Mouse (Mus musculus) erythroblast, embryonic 14.5 days (primary cell): ENCODE data around the gene Grip2. TPM values are rescaled to one million over a fixed set of nuclear protein-coding genes. Genes with fewer than 3 reads are reported as not detected.

Experiments
- H3K27me3 ChIP-seq: 2 replicates; pipeline ENCODE4 v1.6.1; 2012; ENCODE audit warnings: inconsistent platforms; ENCODE audit not compliant: control insufficient read depth
- H3K36me3 ChIP-seq: 2 replicates; pipeline ENCODE4 v1.6.1; 2012; ENCODE audit warnings: mild to moderate bottlenecking, inconsistent platforms; ENCODE audit not compliant: control insufficient read depth
- H3K4me1 ChIP-seq: 2 replicates; pipeline ENCODE4 v1.6.1; 2012; ENCODE audit warnings: inconsistent platforms; ENCODE audit not compliant: control insufficient read depth
- H3K4me3 ChIP-seq: replicated peaks from 2 replicates; pipeline ENCODE3; 2012; ENCODE audit warnings: moderate library complexity, mild to moderate bottlenecking, inconsistent platforms
- H3K9me3 ChIP-seq: 2 replicates; pipeline ENCODE4 v1.6.1; 2012; ENCODE audit warnings: low read length, inconsistent platforms, mixed read lengths; ENCODE audit not compliant: control insufficient read depth
- GATA1 ChIP-seq: IDR thresholded peaks from 2 replicates; pipeline ENCODE4 v1.6.1; 2012; ENCODE audit warnings: low read length, inconsistent platforms, mixed read lengths
- TAL1 ChIP-seq: IDR thresholded peaks from 3 replicates; pipeline ENCODE4 v1.6.1; 2012; ENCODE audit warnings: low read length, inconsistent platforms, mixed read lengths
- polyA plus RNA-seq: library from polyadenylated mRNA; stranded (reverse); fragments of >175 nt; gene quantifications from 2 replicates; pipeline ENCODE4 v1.2.3, GENCODE M21; 2012

Grip2 gene
- polyA plus RNA-seq, 1 experiment: not detected

DNA sequence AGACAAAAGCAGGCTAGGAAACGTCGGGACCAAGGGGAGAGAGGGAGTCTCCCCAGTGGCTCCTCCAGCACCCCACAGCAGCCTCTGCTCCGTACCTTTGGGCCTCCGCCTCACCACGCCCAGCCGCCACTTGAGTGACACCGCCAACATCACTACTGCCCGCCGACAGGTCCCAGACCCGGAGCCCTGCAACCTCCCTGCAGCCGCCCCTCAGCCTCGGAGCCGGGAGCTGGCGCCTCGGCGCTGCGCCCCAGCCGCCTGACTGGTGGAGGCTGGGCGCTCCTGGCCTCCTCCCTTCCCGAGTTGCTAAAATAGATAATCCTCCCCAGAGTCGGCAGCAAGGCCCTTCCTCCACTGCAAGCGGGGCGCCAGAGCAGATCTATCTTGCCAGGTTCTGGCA lies 19.9 kb downstream of the Grip2 start:
- Histone ChIP-seq H3K4me3 (no peak overlapping the region), H3K4me1 (no peaks in the 10 kb centered on the region), H3K9me3 (no peaks in the 10 kb centered on the region), H3K27me3 (peaks cover 27% of the 10 kb centered on the region), H3K36me3 (no peaks in the 10 kb centered on the region)
- TF ChIP-seq GATA1: no peak
- no peak for TF ChIP-seq TAL1

DNA sequence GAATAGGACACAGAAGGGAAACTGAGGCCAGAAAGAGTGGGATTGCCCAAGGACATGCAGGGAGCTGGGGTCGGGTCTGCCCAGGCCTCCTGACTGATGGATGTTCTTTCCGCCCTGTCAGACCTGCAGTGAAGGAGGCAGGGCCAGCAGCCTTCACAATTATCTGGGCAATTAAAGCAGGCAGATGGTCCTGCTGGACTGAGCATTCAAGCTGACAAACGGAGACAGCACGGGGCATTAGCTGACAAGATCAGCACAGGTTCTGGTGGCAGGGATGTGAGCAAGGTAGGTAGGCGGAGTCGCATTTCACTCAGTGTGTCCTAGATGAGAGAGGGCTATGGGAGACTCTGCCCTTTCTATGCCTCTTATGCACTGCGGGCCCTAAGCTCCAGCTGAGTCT lies 22.9 kb downstream of the Grip2 start:
- Histone ChIP-seq H3K27me3 (peaks cover 27% of the 10 kb centered on the region), H3K9me3 (no peaks in the 10 kb centered on the region), H3K36me3 (no peaks in the 10 kb centered on the region), H3K4me1 (no peaks in the 10 kb centered on the region), H3K4me3 (no peak overlapping the region)
- TF ChIP-seq TAL1 (no peak), GATA1 (no peak)

DNA sequence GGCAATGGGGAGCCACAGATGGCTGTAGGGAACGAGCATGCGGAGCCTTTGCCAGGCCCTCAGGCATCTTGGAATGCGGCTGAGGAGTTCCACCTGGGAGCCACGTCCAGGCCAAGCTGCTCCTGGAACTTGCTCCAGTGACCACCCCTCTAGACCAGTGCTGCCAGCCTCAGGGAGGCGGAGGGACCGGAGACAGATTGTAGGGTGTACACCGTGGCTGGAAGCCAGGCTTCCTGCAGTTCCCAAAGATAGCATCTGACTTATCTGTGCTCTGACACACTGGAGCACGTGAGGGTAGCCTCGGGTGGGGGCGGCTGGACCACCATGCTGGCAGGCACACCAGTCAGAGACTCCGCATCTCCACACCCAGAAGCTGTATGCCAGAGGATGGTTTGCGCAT lies 28.6 kb downstream of the Grip2 start:
- TF ChIP-seq TAL1: no peak
- TF ChIP-seq GATA1: no peak
- Histone ChIP-seq H3K27me3 (no peaks in the 10 kb centered on the region), H3K4me3 (no peak overlapping the region), H3K36me3 (no peaks in the 10 kb centered on the region), H3K4me1 (no peaks in the 10 kb centered on the region), H3K9me3 (no peaks in the 10 kb centered on the region)

DNA sequence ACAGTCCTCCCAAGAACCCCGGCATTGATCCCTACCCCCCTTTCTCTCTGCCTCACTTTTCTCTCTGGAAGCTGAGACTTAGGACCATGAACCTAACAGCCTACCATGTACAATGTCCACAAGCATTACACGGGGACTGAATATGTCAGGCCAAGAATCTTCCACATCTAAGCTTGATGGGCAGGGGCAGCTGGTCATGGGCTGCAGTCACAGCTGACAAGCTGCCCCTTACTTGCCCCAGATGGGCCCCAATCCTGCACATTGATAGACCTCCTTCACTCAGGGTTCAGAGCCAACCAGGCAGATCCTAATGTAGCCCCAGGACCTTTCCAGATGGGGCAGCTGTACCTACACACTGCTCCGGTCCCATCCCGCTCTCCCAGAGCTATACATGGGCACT lies 30.3 kb downstream of the Grip2 start:
- no peaks in the 10 kb centered on the region for H3K9me3 ChIP-seq
- H3K27me3 ChIP-seq: no peaks in the 10 kb centered on the region
- no peaks in the 10 kb centered on the region for H3K4me1 ChIP-seq
- no peak for TF ChIP-seq GATA1
- TF ChIP-seq TAL1: no peak
- no peak overlapping the region for H3K4me3 ChIP-seq
- H3K36me3 ChIP-seq: no peaks in the 10 kb centered on the region

DNA sequence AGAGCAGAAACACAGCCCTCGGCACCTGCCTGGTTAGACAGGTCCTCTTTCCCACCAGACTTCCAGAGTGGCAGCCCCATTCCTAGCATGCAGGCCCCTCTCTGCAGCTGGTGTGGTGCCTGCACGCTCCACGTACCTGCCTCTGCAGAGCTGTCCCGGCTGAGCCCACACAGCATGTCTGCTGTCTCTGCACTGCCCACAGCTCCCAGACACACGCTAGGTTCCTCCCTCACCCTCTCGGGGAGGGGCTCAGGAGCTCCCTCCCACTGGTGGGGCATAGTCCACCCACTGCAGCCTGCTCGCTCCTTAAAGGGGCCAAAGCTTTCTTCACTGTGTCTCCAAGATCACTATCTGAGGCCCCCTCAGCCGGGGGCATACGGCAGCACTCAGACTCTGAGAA lies 31.0 kb downstream of the Grip2 start:
- Histone ChIP-seq H3K27me3 (no peaks in the 10 kb centered on the region), H3K36me3 (no peaks in the 10 kb centered on the region), H3K4me3 (no peak overlapping the region), H3K9me3 (no peaks in the 10 kb centered on the region), H3K4me1 (no peaks in the 10 kb centered on the region)
- TF ChIP-seq TAL1: no peak

DNA sequence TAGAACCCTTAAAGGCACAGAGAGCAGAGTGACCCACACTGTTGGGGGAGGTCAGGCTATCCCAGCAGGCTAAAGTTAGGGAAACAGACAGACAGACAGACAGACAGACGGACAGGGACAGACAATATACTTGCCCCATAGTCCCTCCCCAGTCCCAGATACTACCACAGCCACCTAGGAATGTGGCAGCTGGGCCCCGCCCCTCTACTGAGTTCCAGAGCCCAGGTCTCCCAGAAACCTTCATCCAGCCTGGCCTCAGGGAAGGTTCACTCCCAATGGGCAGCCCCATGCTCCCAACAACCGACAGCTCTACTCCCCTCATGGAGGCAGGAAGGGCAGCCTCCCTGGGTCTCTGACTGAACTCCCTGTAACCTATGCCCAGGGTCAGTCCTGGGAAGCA lies 31.4 kb downstream of the Grip2 start:
- no peaks in the 10 kb centered on the region for H3K36me3 ChIP-seq

DNA sequence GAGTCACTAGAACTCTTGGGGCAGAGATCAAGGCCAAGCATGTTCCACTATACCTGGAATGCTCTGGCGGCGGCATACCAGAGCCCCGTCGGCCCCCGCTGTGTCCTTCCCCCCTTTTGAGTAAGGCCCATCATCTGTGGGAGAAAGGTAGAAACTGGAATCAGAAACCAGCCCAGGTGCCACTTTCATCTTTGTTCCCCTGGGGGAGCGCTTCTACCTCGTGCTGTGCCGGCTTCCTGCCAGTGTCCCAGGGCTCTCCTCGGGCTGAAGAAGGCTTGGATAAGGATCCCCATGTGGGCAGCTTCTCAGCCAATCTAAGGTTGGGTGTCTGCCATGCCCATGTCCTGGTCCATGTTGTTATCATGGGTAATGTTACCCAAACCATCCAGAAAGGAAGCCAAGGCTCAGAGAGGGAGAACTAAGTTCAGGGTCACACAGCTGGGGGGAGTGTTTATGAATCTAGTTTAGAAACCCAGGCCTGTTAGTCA lies 38.7 kb downstream of the Grip2 start:
- H3K36me3 ChIP-seq: no peaks in the 10 kb centered on the region
- TF ChIP-seq GATA1 (no peak), TAL1 (no peak)
- H3K4me3 ChIP-seq: no peak overlapping the region
- no peaks in the 10 kb centered on the region for H3K4me1 ChIP-seq
- no peaks in the 10 kb centered on the region for H3K9me3 ChIP-seq
- H3K27me3 ChIP-seq: no peaks in the 10 kb centered on the region

More for the DNA sequence above, 31.4 kb downstream of the Grip2 start:
- no peaks in the 10 kb centered on the region for H3K27me3 ChIP-seq
- H3K4me1 ChIP-seq: no peaks in the 10 kb centered on the region
- H3K9me3 ChIP-seq: no peaks in the 10 kb centered on the region
- no peak for TF ChIP-seq TAL1
- no peak for TF ChIP-seq GATA1
- no peak overlapping the region for H3K4me3 ChIP-seq

DNA sequence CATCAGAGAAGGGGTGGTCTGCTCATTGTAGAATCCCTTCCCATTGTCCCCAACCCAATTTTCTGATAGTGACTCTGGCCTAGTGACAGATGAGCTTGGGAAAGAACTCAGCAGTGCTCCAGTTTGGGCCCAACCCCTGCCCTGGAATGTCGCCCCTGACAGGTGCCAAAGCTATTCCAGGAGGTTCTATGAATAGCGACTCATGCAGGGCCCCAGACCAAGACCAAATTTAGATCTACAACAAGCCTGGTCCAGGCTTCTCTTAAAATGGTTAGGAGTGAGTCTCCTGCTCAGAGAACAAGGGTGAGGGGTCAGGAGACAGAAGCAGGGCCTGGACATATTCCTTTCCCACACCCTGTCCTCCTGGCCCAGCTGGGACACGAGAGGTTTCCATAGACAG lies 42.0 kb downstream of the Grip2 start:
- no peaks in the 10 kb centered on the region for H3K36me3 ChIP-seq
- no peaks in the 10 kb centered on the region for H3K9me3 ChIP-seq
- no peaks in the 10 kb centered on the region for H3K27me3 ChIP-seq
- TF ChIP-seq GATA1 (no peak), TAL1 (no peak)
- no peaks in the 10 kb centered on the region for H3K4me1 ChIP-seq
- no peak overlapping the region for H3K4me3 ChIP-seq

DNA sequence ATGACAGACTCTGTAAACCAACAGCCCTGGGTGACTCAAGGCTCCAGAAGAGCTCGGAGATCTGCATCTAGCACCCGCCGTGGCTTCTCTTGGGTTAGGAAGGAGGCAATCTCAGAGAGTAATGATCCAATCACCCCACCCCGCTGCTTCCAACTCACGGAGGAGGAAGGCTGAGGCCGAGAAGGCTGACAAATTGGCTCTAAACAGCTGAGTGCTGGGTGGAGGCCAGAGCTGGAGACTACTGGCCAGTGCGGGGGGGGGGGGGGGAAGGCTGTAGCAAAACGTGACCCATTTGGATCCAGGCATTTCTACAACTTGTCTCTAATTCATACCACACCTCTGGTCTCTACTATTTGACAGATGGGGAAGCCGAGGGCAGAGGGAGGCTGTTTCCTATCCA lies 47.8 kb downstream of the Grip2 start:
- Histone ChIP-seq H3K9me3 (no peaks in the 10 kb centered on the region), H3K4me1 (no peaks in the 10 kb centered on the region), H3K36me3 (no peaks in the 10 kb centered on the region), H3K27me3 (no peaks in the 10 kb centered on the region), H3K4me3 (no peak overlapping the region)
- no peak for TF ChIP-seq GATA1
- TF ChIP-seq TAL1: no peak

DNA sequence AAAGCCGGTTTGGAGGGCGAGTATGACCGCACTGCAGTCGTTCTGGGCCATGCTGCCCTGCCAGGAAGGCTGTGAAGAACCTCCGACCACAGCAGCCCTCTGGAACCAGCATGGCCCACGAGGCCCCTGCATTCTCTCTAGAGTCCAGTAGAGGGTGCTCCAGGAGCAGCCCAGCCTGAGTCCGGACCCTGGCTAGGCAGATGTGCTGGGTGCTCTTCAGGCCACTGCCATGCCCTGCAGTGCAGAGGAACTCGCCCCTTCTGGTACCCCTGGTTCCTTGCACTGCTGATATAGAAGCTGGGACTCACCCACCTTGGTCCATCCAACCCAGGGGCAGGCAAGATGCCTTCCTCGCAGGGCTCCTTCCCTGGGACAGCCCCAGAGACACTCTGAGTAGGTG lies 50.5 kb downstream of the Grip2 start:
- TF ChIP-seq TAL1 (no peak), GATA1 (no peak)
- Histone ChIP-seq H3K9me3 (no peaks in the 10 kb centered on the region), H3K36me3 (no peaks in the 10 kb centered on the region), H3K4me3 (no peak overlapping the region), H3K4me1 (no peaks in the 10 kb centered on the region), H3K27me3 (no peaks in the 10 kb centered on the region)
